Mouse (Mus musculus) heart, embryonic 16.5 days (tissue): ENCODE results near the gene Gpr31b. TPM values are rescaled to one million over a fixed set of nuclear protein-coding genes. Genes with fewer than 3 reads are reported as not detected.
"Not testable (repeated sequence)": the region's sequence is repeated elsewhere in the genome, so short reads cannot be mapped to it uniquely, and the experiment has no call there.

ENCODE experiments used
- ATAC-seq: fragments of 200-750 bp; cut with Nextera tagmentation; replicated peaks from 2 replicates; pipeline ENCODE4 v1.8.0; 2017; ENCODE audit warnings: moderate number of reproducible peaks; ENCODE audit not compliant: insufficient read depth, low FRiP score; ENCODE audit errors: extremely low read depth
- H3K27ac ChIP-seq: fragments of 300-500 bp; sonication (generic); 2 replicates; pipeline ENCODE4 v1.5.1; 2014; ENCODE audit warnings: mild to moderate bottlenecking, low read length, control low read depth, moderate library complexity
- H3K27me3 ChIP-seq: fragments of 300-500 bp; sonication (generic); 2 replicates; pipeline ENCODE4 v1.6.1; 2014; ENCODE audit warnings: low read length, mixed read lengths; ENCODE audit not compliant: control insufficient read depth, insufficient read depth
- H3K36me3 ChIP-seq: fragments of 300-500 bp; sonication (generic); 2 replicates; pipeline ENCODE4 v1.6.1; 2014; ENCODE audit not compliant: control insufficient read depth, insufficient read depth
- H3K4me1 ChIP-seq: fragments of 300-500 bp; sonication (generic); 2 replicates; pipeline ENCODE4 v1.6.1; 2014; ENCODE audit warnings: low read length, mixed read lengths; ENCODE audit not compliant: control insufficient read depth, insufficient read depth
- H3K4me2 ChIP-seq: fragments of 300-500 bp; sonication (generic); 2 replicates; pipeline ENCODE4 v1.6.1; 2014; ENCODE audit warnings: low read depth, mild to moderate bottlenecking, control low read depth, low read length
- H3K4me3 ChIP-seq: fragments of 300-500 bp; sonication (generic); 2 replicates; pipeline ENCODE4 v1.5.1; 2014; ENCODE audit warnings: mild to moderate bottlenecking, control low read depth, low read length
- H3K9ac ChIP-seq: fragments of 300-500 bp; sonication (generic); 2 replicates; pipeline ENCODE4 v1.6.1; 2014; ENCODE audit warnings: low read length, control low read depth
- H3K9me3 ChIP-seq: fragments of 300-500 bp; sonication (generic); replicated peaks from 2 replicates; pipeline ENCODE4 v1.6.1; 2016; ENCODE audit warnings: low read length; ENCODE audit not compliant: control insufficient read depth
- WGBS: fragments of 180-500 bp; shearing (Covaris S2); extraction: QIAGEN DNeasy Blood & Tissue Kit; methylation state at CpG from one replicate; pipeline ENCODE4 v1.1.7; 2014; 5-methylcytosine and 5-hydroxymethylcytosine counted together
- polyA plus RNA-seq: library from polyadenylated mRNA; unstranded; fragments of >200 nt; fragmentation: Nextera tagmentation; extraction: Ambion mirVana; gene quantifications from 2 replicates; pipeline ENCODE4 v1.2.1, GENCODE M21; 2015

The Gpr31b gene
- polyA plus RNA-seq, 1 experiment from 2014 or later = 0.13 TPM

DNA sequence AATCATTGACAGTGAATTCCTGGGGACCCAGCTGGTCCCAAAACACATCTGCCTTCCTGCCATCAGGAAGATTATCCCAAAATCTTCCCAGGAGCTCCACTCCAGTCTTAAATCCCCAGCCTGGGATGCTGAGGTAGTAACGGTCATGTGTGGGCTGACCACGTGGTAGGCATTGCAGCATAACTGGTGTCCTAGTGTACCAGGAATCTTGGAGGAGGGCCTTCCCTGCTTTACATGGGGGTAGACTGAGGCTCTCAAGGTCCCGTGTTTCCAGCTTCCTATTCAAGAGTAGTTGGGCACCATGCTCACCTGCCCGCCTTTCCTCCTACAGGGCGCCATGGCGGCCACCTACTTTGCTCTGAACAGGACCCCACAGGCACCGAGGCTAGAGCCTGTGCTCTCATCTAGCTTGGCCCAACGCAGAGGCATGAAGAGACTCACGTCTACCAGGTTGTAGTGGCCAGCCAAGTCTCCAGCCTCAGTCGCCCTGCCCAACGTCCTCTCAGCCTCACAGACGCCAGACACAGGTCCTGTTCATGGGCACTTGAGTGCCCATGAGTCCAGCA, 15.4 kb downstream of the Gpr31b start:
- not testable (repeated sequence) for ATAC-seq, H3K4me2 ChIP-seq, H3K27me3 ChIP-seq, H3K4me1 ChIP-seq, H3K36me3 ChIP-seq, H3K9me3 ChIP-seq, H3K27ac ChIP-seq, H3K4me3 ChIP-seq, H3K9ac ChIP-seq
- WGBS = 72% methylated on average over 3 of the region's 12 CpGs

DNA sequence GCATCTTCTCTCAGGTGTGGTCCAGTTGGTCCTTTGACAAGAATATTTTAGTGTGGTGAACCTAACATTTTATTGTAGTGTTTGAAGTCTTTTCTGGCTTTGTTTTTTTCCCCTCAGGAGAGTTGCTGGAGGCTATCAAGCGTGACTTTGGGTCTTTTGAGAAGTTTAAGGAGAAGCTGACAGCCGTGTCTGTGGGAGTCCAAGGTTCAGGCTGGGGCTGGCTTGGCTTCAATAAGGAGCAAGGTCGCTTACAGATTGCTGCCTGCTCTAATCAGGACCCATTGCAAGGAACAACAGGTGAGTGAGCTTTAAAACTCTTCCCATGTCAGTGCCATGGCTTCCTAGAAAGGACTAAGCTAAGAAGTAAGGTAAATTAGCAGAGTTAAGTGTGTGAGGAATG, 38.8 kb downstream of the Gpr31b start:
- H3K27ac ChIP-seq = no peak overlapping the region
- H3K9me3 ChIP-seq = no peaks in the 10 kb centered on the region
- 77% methylated on average over 3 of the region's 3 CpGs for WGBS
- H3K4me1 ChIP-seq = peaks cover 8% of the 10 kb centered on the region
- peaks cover 46% of the 10 kb centered on the region for H3K36me3 ChIP-seq
- H3K4me2 ChIP-seq = no peak overlapping the region
- no peak for ATAC-seq
- no peak overlapping the region for H3K4me3 ChIP-seq
- H3K27me3 ChIP-seq = no peaks in the 10 kb centered on the region
- no peak overlapping the region for H3K9ac ChIP-seq

- Histone ChIP-seq H3K27me3 (no peaks in the 10 kb centered on the region), H3K36me3 (peaks cover 31% of the 10 kb centered on the region; the same call in 1 of the 2 replicates), H3K4me2 (peak overlapping the region; percentile 77; the same call in 1 of the 2 replicates), H3K9ac (no peak overlapping the region), H3K9me3 (no peaks in the 10 kb centered on the region), H3K4me3 (no peak overlapping the region), H3K27ac (no peak overlapping the region), H3K4me1 (peaks cover 11% of the 10 kb centered on the region)
- no peak for ATAC-seq
- 39% methylated on average over 3 of the region's 3 CpGs for WGBS
These were observed 42.2 kb downstream of the Gpr31b start for GRCm38 (mm10) chr17:13009887-13010286.

- peak overlapping the region; percentile 71 for H3K4me3 ChIP-seq
- H3K9me3 ChIP-seq = no peaks in the 10 kb centered on the region
- H3K4me1 ChIP-seq = peaks cover 11% of the 10 kb centered on the region
- peaks cover 24% of the 10 kb centered on the region; the same call in 1 of the 2 replicates for H3K36me3 ChIP-seq
- H3K9ac ChIP-seq = peak overlapping the region; percentile 82
- no peaks in the 10 kb centered on the region for H3K27me3 ChIP-seq
- 2% methylated on average over 10 of the region's 10 CpGs for WGBS
- H3K27ac ChIP-seq = peak overlapping the region; percentile 96
- peak overlapping the region; percentile 77 for H3K4me2 ChIP-seq
- no peak for ATAC-seq
These were observed 43.6 kb downstream of the Gpr31b start for GRCm38 (mm10) chr17:13008528-13008927.

DNA sequence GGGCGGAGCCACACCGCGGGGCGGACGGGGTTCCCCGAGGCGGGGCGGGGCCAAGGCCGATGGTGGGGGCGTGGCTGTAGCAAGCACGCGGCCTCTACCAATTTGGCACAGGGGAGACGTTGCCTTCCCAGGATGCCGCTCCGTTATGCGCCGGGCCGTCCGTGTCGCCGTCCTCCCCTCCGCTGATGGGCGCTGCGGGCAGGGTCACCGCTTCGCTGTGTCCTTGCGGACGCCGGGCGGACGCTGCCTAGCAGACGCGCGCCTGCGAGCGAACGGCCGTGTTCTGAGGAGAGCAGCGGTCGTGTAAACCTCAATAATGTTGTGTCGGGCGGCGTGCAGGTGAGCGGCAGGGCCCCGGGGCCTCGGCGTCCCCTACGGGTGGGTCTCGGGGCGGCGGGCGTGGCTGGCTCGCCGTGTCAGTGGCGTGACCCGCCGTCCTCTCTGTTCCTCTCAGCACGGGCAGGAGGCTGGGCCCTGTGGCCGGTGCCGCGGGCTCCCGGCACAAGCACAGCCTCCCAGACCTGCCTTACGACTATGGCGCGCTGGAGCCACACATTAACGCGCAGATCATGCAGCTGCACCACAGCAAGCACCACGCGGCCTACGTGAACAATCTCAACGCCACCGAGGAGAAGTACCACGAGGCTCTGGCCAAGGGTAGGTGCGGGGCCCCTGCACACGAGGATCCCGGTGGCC, 44.2 kb downstream of the Gpr31b start:
- Histone ChIP-seq H3K4me3 (peak overlapping the region; percentile 71), H3K4me2 (peak overlapping the region; percentile 77), H3K27ac (peak overlapping the region; percentile 96), H3K9me3 (no peaks in the 10 kb centered on the region), H3K36me3 (peaks cover 18% of the 10 kb centered on the region; the same call in 1 of the 2 replicates), H3K27me3 (no peaks in the 10 kb centered on the region), H3K9ac (peak overlapping the region; percentile 82), H3K4me1 (peaks cover 11% of the 10 kb centered on the region)
- under 1% methylated on average over 73 of the region's 76 CpGs for WGBS
- ATAC-seq = peak; percentile 98

DNA sequence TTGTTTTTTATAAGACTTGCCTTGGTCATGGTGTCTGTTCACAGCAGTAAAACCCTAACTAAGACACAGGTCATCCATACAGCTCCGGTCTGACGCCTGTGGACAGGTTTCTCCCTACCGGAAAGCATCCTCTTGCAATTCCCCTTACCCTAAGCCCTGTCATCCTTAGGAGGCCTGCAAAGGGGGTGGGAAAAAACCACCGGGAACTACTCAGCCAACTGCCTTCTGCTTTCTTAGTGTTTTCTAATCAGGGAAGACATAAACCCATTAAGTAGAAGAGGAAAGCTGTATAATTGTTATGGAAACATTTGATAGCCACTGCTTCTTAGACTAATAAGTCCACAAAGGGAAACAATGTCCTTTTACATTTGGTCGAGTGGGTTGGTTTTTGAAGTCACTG, 45.1 kb downstream of the Gpr31b start:
- Histone ChIP-seq H3K4me3 (peak overlapping the region; percentile 71), H3K4me1 (peaks cover 11% of the 10 kb centered on the region), H3K4me2 (peak overlapping the region; percentile 57), H3K27ac (peak overlapping the region; percentile 64), H3K36me3 (peaks cover 11% of the 10 kb centered on the region; the same call in 1 of the 2 replicates), H3K27me3 (no peaks in the 10 kb centered on the region), H3K9ac (peak overlapping the region; percentile 51), H3K9me3 (no peaks in the 10 kb centered on the region)
- 51% methylated on average over 5 of the region's 5 CpGs for WGBS
- ATAC-seq = no peak

DNA sequence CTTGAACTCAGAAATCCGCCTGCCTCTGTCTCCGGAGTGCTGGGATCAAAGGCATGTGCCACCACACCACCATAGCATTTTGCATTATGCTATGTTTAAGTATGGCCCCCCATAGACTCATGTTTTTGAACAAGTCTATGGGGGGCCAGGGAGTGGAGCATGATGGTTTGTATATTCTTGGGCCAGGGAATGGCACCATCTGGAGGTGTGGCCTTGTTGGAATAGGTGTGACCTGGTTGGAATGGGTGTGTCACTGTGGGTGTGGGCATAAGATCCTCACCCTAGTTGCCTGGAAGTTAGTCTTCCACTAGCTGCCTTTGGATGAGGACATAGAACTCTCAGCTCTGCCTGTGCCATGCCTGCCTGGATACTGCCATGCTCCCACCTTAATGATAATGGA, 45.5 kb downstream of the Gpr31b start, which contains the start of gene Sod2:
Sod2 (plus strand) TSS at position 301 of the 400 bp plus-strand sequence.
- not testable (repeated sequence) for H3K36me3 ChIP-seq, H3K27me3 ChIP-seq, H3K9me3 ChIP-seq, ATAC-seq
- H3K9ac ChIP-seq = peak within 1 kb of the TSS; percentile 51
- H3K4me3 ChIP-seq = peak within 1 kb of the TSS; percentile 71
- WGBS = 93% methylated on average over 2 of the region's 2 CpGs
- H3K27ac ChIP-seq = peak within 1 kb of the TSS; percentile 64
- H3K4me2 ChIP-seq = peak within 1 kb of the TSS; percentile 57
- H3K4me1 ChIP-seq = peaks cover 11% of the 10 kb centered on the region

- WGBS = 64% methylated on average over 2 of the region's 2 CpGs
These were observed 47.7 kb downstream of the Gpr31b start for GRCm38 (mm10) chr17:13004436-13004835.

DNA sequence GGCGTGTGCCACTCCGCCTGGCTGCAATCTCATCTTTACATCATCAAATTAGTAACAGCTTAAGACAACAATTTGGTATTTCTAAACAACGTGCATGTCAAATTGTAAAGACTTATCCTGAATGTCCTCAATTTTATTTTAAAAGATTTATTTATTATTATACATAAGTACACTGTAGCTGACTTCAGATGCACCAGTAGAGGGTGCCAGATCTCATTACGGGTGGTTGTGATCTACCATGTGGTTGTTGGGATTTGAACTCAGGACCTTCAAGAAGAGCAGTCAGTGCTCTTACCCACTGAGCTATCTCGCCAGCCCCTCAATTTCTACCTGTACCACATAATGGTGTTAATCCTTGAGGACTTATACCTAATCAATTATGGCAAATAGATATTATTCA, 49.9 kb downstream of the Gpr31b start:
- H3K27ac ChIP-seq, H3K27me3 ChIP-seq, H3K4me1 ChIP-seq, H3K9ac ChIP-seq, ATAC-seq, H3K4me2 ChIP-seq, H3K4me3 ChIP-seq, H3K9me3 ChIP-seq, H3K36me3 ChIP-seq: not testable (repeated sequence)
- 91% methylated on average over 5 of the region's 5 CpGs for WGBS

More at GRCm38 (mm10) chr17:13004436-13004835, 47.7 kb downstream of the Gpr31b start:
- not testable (repeated sequence) for H3K36me3 ChIP-seq, H3K9ac ChIP-seq, ATAC-seq, H3K4me3 ChIP-seq, H3K4me2 ChIP-seq, H3K27ac ChIP-seq, H3K4me1 ChIP-seq, H3K9me3 ChIP-seq, H3K27me3 ChIP-seq
